Mouse (Mus musculus): ENCODE data around the gene Gstz1.
"Not testable (repeated sequence)": the region's sequence is repeated elsewhere in the genome, so short reads cannot be mapped to it uniquely, and the experiment has no call there.

The Gstz1 gene

DNA sequence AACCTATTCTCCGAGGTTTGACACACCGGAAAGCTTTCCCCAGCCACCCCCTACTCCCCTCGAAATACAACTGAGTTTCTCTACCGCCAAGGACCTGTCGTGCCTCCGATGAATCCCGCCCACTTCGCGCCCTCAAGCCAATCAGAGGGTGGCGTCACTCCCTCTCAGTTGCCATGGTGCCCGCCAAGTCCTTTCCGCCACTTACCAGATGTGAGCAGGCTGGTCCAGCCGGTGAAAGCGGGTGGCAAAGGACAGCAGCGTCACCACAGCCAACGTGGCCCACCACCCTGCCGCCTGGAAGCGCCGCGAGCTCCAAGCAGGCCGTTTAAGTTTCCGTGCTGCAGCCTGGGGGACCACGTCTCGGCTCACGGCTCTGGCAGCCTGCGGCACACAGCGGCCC lies at the start of gene Gstz1:
Gstz1 (plus strand) TSS at position 200 of the 400 bp plus-strand sequence.
- DNase-seq (ENCODE audit: low spot score): peak; percentile 81

DNA sequence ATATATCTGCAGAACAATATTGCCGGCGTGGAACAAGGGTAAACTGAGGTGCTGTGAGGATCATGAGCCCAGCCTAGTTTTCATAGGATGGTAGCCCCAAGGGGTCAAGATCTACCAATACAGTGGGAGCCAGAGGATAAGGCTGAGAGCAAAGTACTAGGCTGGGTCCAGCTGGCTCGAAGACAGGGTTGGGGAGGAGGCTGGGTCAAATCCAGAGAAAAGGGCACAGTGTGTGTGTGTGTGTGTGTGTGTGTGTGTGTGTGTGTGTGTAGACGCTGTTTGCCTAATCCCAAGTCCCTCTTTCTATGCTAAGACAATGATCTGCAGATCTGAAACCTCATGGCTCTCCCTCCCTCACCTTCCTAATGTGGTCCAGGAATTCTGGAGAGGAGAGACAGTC lies 46.6 kb upstream of the Gstz1 start:
- DNase-seq (ENCODE audit: low spot score): no peak

DNA sequence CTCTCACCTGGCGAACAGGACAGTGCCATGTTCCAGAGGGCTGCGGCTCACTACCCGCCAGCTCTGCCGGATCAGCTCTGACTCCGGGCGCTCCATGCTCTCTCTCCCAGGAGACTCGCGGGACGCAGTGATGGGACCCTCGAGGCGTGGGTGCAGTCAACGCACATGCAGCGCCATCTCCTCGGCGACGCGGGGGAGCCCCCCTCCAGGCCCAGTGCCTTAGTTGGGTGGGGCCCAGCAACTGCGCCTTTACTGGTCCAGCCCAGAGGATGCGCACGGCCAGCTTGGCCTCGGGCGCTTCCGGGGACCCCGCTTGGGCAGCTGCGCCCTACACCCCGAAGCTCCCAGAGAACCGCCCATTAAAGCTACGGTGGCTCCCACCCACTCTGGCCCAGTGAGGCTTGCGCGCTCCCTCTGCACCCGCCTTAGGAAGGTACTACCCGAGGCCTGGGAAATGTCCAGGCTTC lies 44.8 kb upstream of the Gstz1 start, which contains the start of gene Ngb:
Ngb (minus strand) TSS at position 375 of the 467 bp plus-strand sequence.
- no peak for DNase-seq (ENCODE audit: low spot score)

DNA sequence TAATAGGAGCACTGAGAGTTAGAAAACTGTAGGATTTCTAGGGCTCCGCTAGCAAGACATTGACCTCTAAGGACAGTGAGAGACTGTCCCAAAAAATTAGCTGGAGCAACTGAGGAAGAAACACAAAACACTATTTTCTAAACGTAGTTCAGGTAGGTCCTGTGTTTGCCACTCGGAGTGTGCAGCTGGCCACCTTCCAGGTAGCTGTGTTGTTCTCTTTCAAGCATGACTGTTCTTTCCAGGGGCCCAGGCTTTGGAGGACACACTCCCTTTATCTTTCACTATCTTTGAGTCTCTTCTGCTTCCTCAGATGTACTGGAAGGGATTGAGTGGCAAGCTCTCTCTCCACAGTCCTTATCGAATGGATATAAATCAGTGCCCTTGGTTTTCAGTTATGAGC lies 43.5 kb upstream of the Gstz1 start:
- DNase-seq (ENCODE audit: low spot score): no peak

DNA sequence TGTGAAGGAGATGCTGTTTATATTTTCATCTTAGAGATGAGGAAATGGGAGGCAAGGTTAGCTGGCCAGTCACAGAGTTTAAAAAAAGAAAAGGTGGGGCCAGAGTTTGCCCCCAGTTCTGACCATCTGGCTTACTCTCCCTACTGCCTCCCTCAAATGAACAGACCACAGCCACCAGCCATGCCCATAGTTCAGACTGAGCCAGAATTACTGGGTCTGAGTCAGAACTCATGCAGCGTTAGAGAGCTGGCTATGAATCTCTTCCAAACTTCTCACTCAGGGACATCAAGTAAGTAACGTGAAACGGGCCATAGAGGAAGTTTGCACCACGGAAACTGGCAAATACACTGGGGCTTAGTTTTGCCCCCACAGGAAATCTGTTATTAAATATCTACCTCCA lies 42.2 kb upstream of the Gstz1 start:
- DNase-seq (ENCODE audit: low spot score): no peak

DNA sequence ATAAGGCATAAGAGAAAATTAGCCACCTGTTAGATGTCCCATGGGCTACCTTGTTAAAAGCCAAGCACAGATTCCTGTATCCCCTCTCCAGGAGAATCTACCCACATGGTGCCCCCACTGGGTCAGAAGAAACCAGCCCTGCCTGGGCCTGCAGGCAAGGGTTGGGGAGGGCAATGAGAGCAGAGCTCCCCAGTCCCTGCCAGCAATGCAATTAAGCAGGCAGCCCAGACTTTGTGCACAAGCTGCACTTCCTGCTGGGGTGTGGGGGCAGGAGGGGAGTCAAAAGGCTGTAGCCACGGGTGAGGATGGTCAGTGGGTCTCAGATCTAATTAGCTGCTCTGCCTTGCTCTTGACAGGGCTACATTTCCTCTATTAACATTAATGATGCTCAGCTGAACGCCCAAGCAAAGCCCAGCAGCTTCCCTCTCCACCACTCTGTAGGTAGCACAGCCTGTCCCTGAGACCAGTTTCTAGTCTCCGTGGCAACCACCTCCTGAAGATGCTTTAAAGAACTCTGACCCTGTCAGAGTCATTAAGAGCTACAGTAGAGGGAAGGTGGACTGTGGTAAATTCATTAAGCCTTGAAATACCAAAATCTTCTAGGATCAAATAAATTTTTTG lies 39.5 kb upstream of the Gstz1 start:
- no peak for DNase-seq (ENCODE audit: low spot score)

DNA sequence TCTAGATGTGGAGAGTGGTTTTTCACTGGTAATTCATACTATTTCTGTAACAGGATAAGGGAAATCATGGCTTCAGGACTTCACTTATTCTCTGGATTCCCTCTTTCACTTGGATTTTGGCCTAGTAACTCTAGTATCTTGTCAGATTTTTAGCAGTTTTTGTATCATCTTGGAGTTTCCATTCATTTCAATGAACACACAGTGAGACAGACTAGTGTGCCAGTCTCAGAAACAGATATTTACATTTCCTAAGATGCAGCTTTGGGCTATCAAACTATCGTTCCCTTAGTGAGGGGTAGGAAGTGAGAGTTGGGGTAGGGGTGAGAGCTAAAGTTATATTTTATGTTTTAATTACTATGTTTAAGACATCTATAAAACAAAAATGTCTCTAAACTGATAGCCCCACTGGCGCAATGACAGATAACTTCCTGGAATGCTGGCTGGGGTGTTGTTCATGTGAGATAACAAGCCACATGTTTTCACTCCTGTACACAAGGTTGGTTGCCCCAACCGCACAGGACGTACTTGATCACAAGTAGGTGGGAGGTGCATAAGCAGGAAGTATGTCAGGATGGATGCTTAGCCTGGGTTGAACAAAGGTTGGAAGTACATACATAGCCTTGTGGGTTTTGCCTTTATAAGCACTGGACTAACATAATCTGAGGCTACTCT lies 24.9 kb upstream of the Gstz1 start:
- no peak for DNase-seq (ENCODE audit: low spot score)

DNA sequence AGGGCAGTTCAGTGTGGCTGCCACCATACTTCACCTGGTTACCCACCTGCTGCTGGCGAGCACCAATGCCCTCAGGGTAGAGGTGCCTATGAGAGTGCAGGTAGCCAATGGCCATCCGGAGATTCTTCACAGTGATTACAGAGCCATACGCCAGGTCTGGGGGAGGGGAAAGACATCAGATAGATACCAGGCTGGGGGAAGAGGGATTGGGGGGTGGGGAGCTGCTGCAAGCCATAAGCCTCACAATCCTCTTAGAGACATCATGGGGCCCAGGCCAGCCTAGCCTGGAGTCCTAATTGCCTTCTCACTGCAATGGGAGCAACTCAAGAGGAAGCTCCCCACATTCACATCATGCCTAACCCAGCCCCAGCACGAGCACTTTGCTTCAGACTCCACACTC lies 19.7 kb upstream of the Gstz1 start:
- no peak for DNase-seq (ENCODE audit: low spot score)

DNA sequence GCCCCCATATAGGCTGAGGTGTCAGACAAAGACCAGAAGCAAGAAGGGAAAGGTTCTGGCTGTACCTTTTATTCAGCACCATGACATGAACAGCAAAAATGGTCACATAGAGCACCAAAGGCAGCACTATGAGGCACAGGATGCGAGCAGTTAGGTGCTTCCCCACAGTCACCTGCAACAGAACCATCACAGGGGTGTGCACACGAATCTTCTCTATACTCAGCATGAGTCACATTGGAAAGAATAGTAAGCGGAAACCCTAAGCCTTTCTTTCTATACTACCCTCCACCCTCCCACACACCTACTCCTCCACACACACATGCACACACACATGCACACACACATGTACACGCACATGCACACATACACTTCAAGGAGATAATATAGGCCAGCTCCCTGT lies 16.7 kb upstream of the Gstz1 start:
- DNase-seq (ENCODE audit: low spot score): no peak

DNA sequence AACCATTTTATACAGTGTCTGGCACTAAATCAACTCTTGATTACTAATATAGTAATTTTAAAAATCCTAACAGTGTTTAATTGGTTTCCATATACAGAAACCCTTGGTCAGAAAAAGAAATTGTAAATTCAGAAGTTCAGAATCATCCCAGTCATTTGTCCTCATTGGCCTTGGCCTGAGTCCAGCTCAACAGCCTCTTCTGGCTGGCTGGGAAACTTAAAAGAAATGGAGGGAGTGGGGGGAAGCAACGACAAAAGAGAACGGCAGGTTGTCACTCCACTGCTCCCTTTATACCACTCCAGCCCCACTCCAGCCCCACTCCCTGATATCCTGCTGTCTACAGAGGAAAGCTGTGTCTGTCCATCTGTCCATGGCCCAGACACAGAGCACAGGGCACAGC lies 15.8 kb upstream of the Gstz1 start:
- no peak for DNase-seq (ENCODE audit: low spot score)

DNA sequence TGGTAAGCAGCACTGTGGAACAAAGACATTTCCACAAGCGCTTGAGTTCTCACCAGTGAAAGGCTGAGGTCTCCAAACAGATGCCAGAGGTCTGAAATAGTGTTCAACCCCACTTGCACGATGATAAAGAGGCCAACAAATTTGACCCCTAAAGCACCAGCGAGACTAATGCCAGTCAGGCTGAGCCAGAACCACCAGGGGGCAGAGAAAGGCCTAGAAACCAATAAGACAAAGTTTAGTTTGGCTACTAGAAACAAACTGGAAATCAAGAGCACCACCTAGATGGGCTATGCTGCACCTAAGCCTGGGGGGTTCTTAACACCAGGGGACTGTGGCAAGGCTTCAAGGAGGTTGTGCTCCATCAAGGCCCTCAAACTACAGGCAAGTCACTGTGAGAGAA lies 15.3 kb upstream of the Gstz1 start:
- DNase-seq (ENCODE audit: low spot score): no peak

DNA sequence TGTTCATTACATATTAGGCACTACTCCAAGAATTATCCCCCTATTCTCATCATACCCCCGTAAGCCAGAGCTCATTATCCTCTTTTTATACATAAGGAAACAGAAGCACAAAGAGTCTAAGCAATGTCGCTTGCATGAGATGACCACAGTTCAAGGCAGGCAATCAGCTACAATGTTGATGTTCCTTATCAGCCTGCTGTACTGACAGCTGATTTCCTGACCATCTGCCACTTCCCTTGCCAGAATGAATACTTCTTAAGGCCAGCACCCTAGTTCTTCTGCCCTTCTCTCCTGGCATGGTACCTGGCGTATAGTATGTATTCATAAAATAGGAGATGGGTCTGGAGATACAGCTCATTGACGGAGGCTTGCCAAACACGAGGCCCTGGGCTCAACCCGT lies 14.8 kb upstream of the Gstz1 start:
- no peak for DNase-seq (ENCODE audit: low spot score)

DNA sequence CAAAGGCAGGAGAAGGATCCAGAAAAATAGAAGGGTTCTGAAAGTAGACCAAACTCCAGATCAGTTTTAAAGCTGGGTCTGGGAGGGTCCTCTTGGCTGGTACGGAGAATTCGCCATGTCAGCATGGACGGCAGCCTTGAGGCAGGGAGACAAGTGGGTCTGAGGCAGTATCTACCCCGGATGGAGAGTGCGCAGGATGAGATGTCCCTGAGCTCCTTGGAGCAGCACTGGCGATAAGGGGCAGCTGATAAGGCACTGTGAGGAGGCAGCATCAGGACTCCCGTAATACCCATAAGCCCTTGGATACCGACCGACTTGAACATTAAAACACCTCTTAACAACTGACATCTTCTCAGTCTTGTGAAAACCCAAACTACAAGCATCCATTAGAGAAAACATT lies 14.2 kb upstream of the Gstz1 start:
- no peak for DNase-seq (ENCODE audit: low spot score)

DNA sequence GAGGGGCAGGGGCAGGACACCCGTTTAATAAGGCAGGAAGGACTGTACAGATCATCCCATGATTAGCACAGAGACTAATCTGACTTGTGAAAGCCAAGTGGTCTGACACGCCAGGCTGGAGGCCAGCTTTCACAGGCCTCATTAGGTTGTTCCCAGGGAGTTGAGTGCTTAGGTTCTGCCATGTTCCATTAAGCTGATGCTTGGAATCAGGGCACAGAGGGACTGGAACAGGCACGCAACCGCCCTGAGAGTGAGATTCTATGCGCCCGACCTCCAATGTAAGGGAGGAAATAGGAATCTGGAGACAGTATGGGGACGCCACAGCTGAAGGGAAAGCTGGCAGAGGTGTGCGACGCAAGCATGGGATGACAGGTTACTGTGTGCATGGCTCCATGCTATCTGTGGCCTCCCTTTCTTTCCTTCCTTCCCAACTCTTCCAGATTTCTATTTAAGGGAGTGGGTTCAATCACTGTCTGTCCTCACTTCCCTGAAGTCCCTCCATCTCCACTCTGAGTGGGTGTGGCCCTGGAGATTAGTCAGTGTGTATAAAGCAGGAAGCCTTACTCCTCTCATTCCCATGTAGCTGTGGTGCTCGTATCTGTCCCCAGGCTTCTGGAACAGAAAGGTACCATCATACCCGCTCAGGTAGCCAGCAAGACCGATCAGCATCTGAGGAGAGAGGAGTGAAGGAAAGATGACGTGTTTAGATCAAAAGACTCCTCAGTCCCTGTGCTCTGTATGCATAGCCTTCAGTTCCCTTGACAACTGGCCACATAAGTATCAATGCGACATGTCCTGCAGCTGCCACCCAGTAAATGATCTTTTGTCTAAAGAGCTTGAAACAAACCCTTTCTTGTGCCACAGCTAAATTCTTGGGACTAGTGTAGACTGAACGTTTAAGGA lies 9.3 kb upstream of the Gstz1 start:
- DNase-seq (ENCODE audit: low spot score): no peak

DNA sequence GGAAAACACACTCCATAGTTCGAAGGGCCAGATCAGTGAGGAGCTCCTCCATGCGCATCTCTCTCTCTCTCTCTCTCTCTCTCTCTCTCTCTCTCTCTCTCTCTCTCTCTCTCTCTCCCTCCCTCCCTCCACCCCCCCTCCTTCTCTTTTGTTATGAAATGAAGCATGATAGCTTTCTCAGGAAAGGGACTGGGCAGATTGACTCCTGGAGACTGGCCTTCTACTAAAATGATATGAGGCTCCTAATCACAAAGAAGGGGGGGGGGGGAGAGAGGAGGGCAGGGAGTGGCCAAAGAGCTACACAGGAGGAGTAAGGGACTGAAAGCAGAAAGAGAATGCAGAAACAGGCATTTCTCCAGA lies 8.6 kb upstream of the Gstz1 start:
- no peak for DNase-seq (ENCODE audit: low spot score)

DNA sequence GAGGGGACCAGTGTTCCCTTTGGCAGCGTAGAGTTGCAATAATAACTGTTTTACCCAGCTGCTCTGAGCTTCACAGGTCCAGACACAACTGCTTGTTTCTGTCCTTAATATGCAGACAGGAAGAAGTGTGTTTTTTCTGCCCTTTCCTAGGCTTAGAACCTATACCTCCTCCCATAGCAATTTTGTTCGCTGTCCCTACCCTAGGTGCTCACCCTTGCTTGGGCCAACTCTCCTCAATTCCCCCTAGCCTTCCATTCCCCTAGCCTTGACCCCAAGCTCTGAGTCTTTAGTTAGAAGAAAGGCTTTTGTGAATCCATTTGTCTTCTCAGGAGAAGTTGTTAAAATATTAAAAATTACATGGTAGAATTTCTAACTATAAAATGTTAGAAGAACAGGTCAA lies 8.2 kb upstream of the Gstz1 start:
- no peak for DNase-seq (ENCODE audit: low spot score)

DNA sequence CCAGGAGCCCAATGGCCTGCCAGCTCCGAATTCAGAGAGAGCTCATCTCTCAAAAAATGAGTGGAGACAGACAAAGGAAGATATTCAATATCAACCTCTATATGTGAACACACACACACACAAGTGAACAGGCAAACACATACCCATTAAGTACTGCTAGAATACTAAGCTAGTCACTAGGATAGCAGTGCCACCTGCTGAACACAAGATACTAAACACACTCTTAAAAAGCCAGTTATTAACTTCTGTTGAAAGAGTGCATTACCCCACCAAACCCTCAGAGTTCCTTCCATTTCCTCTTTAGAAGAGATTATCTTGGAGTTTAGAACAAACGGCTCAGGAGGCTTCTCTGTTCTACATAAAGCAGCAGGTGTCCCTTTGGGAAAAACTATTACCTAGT lies 4.8 kb upstream of the Gstz1 start:
- DNase-seq (ENCODE audit: low spot score): no peak

DNA sequence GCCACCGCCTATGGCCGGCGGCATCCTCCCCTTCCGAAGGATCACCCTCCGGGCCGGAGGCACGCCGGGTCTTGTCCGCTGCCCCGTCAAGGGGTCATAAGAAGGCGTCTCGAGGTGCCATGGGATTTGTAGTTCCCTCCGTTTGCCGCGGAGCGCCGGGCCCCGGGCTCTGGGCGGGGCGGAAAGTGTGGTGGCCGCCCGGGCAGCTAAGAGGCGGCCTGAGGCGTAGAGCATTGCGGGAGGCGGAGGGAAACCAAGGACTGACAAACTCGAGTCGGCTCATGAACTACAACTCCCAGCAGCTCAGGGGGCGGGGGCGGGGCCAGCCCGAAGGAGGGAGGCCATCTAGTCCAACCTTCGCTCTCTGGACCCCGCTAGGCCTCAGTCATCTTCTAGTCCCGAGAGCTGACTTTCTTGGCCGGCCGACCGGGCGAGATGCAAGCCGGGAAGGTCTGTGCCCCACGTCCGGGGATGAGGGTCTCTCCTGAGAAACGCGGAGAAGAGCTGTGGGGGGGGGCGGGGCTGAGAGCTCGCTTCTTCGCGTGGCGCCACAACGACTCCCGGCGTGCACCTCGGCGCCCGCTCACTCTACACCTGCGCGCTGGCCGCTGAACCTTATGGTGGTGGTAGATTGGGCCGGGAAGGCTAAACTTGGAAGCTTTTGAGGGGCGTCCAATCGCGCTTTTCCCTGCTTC lies 577 bp downstream of the Gstz1 start, which contains the start of gene Pomt2:
Pomt2 (minus strand) TSS at position 574 of the 695 bp plus-strand sequence.
- peak; percentile 89 for DNase-seq (ENCODE audit: low spot score)

DNA sequence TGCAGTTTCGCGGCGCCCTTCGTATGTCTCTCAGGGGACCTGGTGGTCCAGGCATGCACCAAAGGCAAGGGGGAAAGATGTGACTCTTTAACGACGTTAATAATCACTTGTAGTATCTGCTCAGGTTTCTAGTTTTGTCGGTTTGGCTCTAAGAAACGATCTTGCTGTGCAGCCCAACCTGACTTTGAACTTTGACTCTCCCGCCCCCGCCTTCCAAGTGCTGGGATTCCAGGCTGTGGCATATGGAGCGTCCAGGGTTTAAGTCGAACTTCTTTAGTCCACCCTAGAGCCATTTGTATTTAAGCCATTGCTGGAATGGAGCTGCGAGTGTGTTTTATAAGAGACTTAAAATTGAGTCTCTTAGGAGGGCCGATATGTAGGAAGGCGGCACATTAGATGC lies 1.2 kb downstream of the Gstz1 start:
- DNase-seq (ENCODE audit: low spot score): peak; percentile 18

DNA sequence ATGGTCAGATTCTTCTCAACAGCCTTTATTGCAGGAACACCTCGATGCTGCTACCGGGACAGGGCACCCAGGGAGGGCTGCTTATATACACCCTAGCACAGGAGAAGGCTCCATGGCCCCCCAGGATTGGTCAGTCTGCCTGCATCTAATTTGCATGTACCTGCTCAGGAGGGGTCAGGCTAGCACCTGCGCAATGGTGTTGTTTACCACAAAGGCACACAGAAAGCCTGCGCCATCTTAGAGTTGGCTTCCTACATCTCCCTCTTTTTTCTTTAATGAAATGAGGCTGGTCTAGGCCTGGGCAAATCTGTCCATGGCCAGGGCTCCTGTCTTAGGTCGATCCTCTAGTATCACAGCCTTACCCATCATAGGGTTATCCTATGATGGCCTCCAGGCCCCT lies 2.5 kb downstream of the Gstz1 start:
- DNase-seq (ENCODE audit: low spot score): no peak

DNA sequence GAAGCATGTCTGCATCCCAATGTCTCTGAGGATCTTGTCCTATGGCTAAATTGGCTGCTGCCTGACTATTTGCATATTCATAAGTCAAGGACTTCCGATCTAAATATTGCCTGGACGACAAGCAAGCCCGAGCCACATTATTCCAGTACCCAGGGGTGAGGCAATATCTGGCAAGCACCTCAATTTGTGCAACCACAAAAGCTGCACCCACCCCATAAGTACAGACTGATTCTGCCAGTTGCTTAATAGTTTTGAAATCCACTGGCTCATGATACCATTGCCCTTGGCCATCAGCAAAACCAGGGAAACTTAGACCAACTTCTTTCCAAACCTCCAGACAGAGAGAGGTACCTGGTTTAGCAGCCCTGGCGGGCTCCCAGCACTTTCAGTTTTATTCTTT lies 7.5 kb downstream of the Gstz1 start:
- DNase-seq (ENCODE audit: low spot score): not testable (repeated sequence)

DNA sequence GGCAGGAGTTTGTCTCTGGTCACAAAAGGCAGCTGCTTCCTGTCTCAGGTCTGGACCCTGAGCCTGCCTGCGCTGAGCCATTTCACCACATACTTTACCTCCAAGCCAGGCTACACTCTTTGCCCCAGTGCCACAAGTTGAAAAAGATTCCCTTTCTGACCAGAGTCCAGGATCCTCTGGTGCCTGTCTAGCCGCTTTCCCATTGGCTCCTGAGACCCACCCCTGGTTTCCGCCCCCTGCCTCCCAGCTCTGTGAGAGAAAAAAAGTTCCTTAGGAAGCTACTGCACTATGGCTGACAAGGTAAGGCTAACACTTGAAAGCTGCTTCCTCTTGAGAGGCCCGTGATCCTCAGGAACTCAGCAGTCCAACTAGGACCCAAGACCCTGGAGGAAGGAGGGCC lies 10.4 kb downstream of the Gstz1 start:
- no peak for DNase-seq (ENCODE audit: low spot score)

Measured in left cerebral cortex, adult 11 months (tissue).